Mouse (Mus musculus): ENCODE results near the gene Gm37240. TPM values are rescaled to one million over a fixed set of nuclear protein-coding genes. Genes with fewer than 3 reads are reported as not detected.

Gene Gm37240
- total RNA-seq, 2 experiments from 2014 or later: 0.27 to 1.1 TPM

- no peak for TF ChIP-seq CTCF (IDR thresholded peaks at IDR 0.05)
- H3K4me3 ChIP-seq: no peak overlapping the region
- intact Hi-C loops (cut with DNase I): no loop called here
- no peak overlapping the region for H3K27ac ChIP-seq
- no peak for DNase-seq (ENCODE audit: extremely low spot score in 1 of 2, low spot score in 2 of 2)
These were observed 45.0 kb downstream of the Gm37240 start for GRCm38 (mm10) chr3:85842177-85842880.

GRCm38 (mm10) chr3:85841454-85842176, 45.7 kb downstream of the Gm37240 start:
- TF ChIP-seq CTCF (IDR thresholded peaks at IDR 0.05): no peak
- H3K4me3 ChIP-seq: no peak overlapping the region
- H3K27ac ChIP-seq: no peak overlapping the region
- no peak for DNase-seq (ENCODE audit: extremely low spot score in 1 of 2, low spot score in 2 of 2)
- intact Hi-C loops (cut with DNase I): no loop called here

GRCm38 (mm10) chr3:85833627-85834026, 53.7 kb downstream of the Gm37240 start:
- Histone ChIP-seq H3K4me3 (no peak overlapping the region), H3K27ac (no peak overlapping the region)
- no peak for DNase-seq (ENCODE audit: extremely low spot score in 1 of 2, low spot score in 2 of 2)
- TF ChIP-seq CTCF (IDR thresholded peaks at IDR 0.05): no peak
- intact Hi-C loops (cut with DNase I): no loop called here

- no peak overlapping the region for H3K4me3 ChIP-seq
- no peak for TF ChIP-seq CTCF (IDR thresholded peaks at IDR 0.05)
- H3K27ac ChIP-seq: no peak overlapping the region
- intact Hi-C loops (cut with DNase I): no loop called here
- DNase-seq (ENCODE audit: extremely low spot score in 1 of 2, low spot score in 2 of 2): no peak
These were observed 54.7 kb downstream of the Gm37240 start for GRCm38 (mm10) chr3:85832490-85833155.

- Histone ChIP-seq H3K4me3 (no peak overlapping the region), H3K27ac (no peak overlapping the region)
- intact Hi-C loops (cut with DNase I): no loop called here
- TF ChIP-seq CTCF (IDR thresholded peaks at IDR 0.05): no peak
- no peak for DNase-seq (ENCODE audit: extremely low spot score in 1 of 2, low spot score in 2 of 2)
These were observed 55.5 kb downstream of the Gm37240 start for GRCm38 (mm10) chr3:85831785-85832184.

DNA sequence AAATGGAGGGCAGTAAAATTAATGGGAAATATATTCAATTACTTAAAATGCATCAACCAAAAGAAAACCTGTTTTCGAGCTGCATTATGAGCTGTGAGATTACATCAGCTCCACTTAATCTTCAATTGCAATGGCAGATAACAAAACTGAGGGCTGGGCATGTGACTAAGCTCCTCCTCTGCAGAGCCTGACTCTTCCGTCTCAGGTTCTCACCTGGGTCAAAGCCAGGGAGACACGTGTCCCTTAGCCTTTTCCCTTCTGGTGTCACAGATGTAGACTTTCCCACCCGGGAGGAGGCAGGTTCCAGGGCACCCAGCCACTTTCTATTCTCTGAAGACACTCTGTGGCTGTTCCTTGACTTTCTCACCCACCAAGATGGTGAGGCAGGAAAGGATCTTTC, 58.3 kb downstream of the Gm37240 start:
- Histone ChIP-seq H3K27ac (no peak overlapping the region), H3K4me3 (no peak overlapping the region)
- intact Hi-C loops (cut with DNase I): no loop called here
- no peak for TF ChIP-seq CTCF (IDR thresholded peaks at IDR 0.05)
- no peak for DNase-seq (ENCODE audit: extremely low spot score in 1 of 2, low spot score in 2 of 2)

GRCm38 (mm10) chr3:85827815-85828214, 59.5 kb downstream of the Gm37240 start:
- no peak for DNase-seq (ENCODE audit: extremely low spot score in 1 of 2, low spot score in 2 of 2)
- Histone ChIP-seq H3K27ac (no peak overlapping the region), H3K4me3 (no peak overlapping the region)
- intact Hi-C loops (cut with DNase I): no loop called here
- TF ChIP-seq CTCF (IDR thresholded peaks at IDR 0.05): no peak

DNA sequence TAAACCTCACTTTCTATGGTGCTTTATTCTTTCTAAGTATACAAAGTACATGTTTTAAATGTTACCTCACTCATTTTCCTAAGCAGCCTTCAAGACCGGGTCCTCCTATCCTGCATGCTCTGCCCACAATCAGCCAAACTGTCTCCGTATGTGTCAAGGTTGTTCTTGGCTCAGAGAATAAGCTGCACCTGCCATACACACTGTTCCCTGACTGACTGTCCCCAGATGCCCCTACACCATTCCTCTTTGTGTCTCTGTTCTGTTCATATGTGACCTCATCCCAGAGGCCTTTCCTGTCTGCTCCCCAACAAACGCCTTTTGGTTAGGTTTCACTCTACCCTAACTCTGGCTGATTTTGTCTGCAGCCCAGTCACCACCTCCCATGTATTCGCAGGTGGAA, 60.0 kb downstream of the Gm37240 start:
- TF ChIP-seq CTCF (IDR thresholded peaks at IDR 0.05): no peak
- H3K27ac ChIP-seq: no peak overlapping the region
- no peak for DNase-seq (ENCODE audit: extremely low spot score in 1 of 2, low spot score in 2 of 2)
- intact Hi-C loops (cut with DNase I): no loop called here
- no peak overlapping the region for H3K4me3 ChIP-seq

DNA sequence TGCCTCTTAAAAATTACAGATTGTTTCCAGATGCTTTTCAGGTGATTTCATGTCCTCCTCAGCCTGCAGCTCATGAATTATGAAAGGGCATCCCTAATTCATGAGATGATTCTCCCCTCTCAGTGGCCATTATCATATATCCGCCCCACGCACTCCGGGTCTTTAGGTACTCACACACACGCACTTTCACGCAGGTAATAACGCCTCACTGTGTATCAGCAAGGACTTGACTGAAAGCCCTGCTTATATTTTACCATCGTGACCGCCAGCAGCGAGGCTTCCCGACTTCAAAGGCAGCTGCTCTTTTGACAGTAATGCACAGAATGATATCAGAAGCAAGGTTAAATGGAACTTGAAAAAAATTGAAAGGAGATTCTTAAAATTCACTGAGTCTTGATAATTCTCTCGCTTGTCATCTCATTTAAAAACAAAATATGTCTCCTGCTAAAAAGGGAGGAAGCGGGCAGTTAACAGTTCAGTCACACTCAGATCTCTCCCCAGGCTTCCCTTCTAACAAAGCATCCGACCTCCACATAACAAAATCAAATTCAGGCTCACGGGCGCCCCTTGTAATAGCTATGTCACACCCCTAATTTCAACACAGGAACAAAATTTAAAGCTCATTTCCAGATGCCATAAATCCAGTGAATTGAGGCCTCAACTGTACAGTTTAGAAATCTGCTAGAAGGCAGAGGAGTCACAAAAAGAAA, 66.3 kb downstream of the Gm37240 start:
- no peak for TF ChIP-seq CTCF (IDR thresholded peaks at IDR 0.05)
- DNase-seq (ENCODE audit: extremely low spot score in 1 of 2, low spot score in 2 of 2): no peak
- Histone ChIP-seq H3K4me3 (no peak overlapping the region), H3K27ac (no peak overlapping the region)
- intact Hi-C loops (cut with DNase I): no loop called here

GRCm38 (mm10) chr3:85819319-85819718, 68.0 kb downstream of the Gm37240 start:
- intact Hi-C loops (cut with DNase I): no loop called here
- no peak for TF ChIP-seq CTCF (IDR thresholded peaks at IDR 0.05)
- Histone ChIP-seq H3K4me3 (no peak overlapping the region), H3K27ac (no peak overlapping the region)
- DNase-seq (ENCODE audit: extremely low spot score in 1 of 2, low spot score in 2 of 2): no peak

DNA sequence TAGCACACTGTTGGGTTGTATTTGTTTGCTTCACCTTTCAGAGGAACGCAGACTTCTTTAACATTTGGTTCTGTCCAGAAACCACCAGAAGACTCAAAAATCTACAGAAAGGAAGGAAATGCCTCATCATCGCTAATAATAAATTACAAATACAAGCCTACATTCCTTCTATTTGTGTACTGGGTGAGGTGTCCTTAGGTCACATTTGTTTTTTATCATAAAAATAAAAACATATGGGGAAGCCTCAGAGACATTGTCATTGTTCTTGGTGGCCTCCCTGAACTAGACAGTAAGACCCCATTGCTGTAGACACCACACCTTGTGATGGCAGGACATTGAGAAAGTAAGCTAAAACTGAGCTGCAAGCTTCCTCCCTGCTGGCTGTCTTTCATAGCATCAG, 70.1 kb downstream of the Gm37240 start, which contains the start of gene Fam160a1:
Gene Fam160a1, minus strand, starts transcription at position 101 of the 400 bp plus-strand sequence.
- no peak for DNase-seq (ENCODE audit: extremely low spot score in 1 of 2, low spot score in 2 of 2)
- TF ChIP-seq CTCF (IDR thresholded peaks at IDR 0.05): no peak
- intact Hi-C loops (cut with DNase I): no loop called here
- no peak within 1 kb of the TSS for H3K4me3 ChIP-seq
- no peak within 1 kb of the TSS for H3K27ac ChIP-seq

GRCm38 (mm10) chr3:85814241-85814640, 73.1 kb downstream of the Gm37240 start:
- Histone ChIP-seq H3K4me3 (no peak overlapping the region), H3K27ac (peak overlapping the region; percentile 40; the same call in 1 of the 2 replicates)
- intact Hi-C loops (cut with DNase I): no loop called here
- no peak for TF ChIP-seq CTCF (IDR thresholded peaks at IDR 0.05)
- peak; percentile 44 to 53 for DNase-seq (ENCODE audit: extremely low spot score in 1 of 2, low spot score in 2 of 2)
